Mouse (Mus musculus) stomach, postnatal 0 days (tissue): ENCODE results near the gene Stil.

Experiments used
- CTCF ChIP-seq: IDR thresholded peaks from 2 replicates; pipeline ENCODE4 v1.5.1; 2016; ENCODE audit warnings: antibody characterized with exemption, low read depth, mild to moderate bottlenecking, moderate library complexity
- EP300 ChIP-seq: optimal IDR thresholded peaks from 2 replicates; pipeline ENCODE3; 2016; ENCODE audit warnings: antibody characterized with exemption

DNA sequence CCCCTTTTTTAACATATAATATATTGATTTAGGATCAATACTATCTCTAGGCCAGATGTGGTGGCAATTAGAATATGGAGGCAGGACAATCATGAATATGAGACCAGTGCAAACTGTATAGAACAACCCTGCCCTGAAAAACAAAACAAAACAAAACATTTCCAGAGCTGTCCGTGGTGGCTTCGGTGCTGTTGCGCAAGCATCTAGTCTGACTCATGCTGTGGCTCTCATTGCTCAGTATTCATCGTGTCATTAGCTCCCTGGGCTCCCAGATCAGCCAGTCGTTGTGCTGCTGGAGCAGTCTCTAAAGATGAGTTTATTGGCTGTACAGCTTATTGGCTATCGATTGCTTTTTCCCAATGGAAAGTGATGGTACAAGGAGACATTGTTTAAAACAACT, 35.1 kb downstream of the Stil start:
- TF ChIP-seq CTCF (no peak), EP300 (no peak)
